Mouse (Mus musculus) lung, adult 2 months (tissue): ENCODE measurements around the gene Ablim1.

Experiments
- CTCF ChIP-seq: fragments of 200-500 bp; IDR thresholded peaks from 2 replicates; pipeline ENCODE4 v1.5.1; 2011; ENCODE audit warnings: mild to moderate bottlenecking, low read length, control low read depth; ENCODE audit not compliant: insufficient read depth
- POLR2A ChIP-seq: fragments of 200-500 bp; IDR thresholded peaks from 2 replicates; pipeline ENCODE4 v1.6.1; 2011; ENCODE audit warnings: low read depth, mild to moderate bottlenecking, control low read depth, low read length, borderline replicate concordance; ENCODE audit errors: extremely low read depth

GRCm38 (mm10) chr19:57095340-57095739 is 219.4 kb downstream of the Ablim1 start:
- no peak for TF ChIP-seq POLR2A
- TF ChIP-seq CTCF = no peak
